Mouse (Mus musculus) ES-E14 (cell line): Measurements from ENCODE around the gene Cdr2. TPM values are rescaled to one million over a fixed set of nuclear protein-coding genes. Genes with fewer than 3 reads are reported as not detected.

Experiments
- DNase-seq: peaks from one replicate; pipeline ENCODE4 v3.0.0-alpha.2; 2013; ENCODE audit warnings: low read depth, low spot score
- H3K27ac ChIP-seq: 2 replicates; pipeline ENCODE4 v1.5.1; 2012; ENCODE audit warnings: low read depth, mild to moderate bottlenecking, low read length, moderate library complexity, mixed read lengths; ENCODE audit not compliant: poor library complexity, insufficient read depth, severe bottlenecking
- H3K36me3 ChIP-seq: 2 replicates; pipeline ENCODE4 v1.6.1; 2012; ENCODE audit warnings: mild to moderate bottlenecking, low read length, moderate library complexity, mixed read lengths; ENCODE audit not compliant: control insufficient read depth, poor library complexity, insufficient read depth, severe bottlenecking
- H3K4me1 ChIP-seq, 2 experiments: fragments of 150-350 bp in 1 of 2; sonication (generic) in 1 of 2; 2 replicates each; pipeline ENCODE4 v1.6.1; 2012; ENCODE audit warnings: low read length in 2 of 2, mild to moderate bottlenecking in 1 of 2, mixed read lengths in 1 of 2; ENCODE audit not compliant: control insufficient read depth in 2 of 2, insufficient read depth in 2 of 2, poor library complexity in 1 of 2
- H3K4me3 ChIP-seq, 2 experiments: fragments of 150-350 bp in 1 of 2; sonication (generic) in 1 of 2; 2 replicates each; pipeline ENCODE4 v1.5.1; 2012; ENCODE audit warnings: low read length in 2 of 2, low read depth in 1 of 2, mild to moderate bottlenecking in 1 of 2, mixed read lengths in 1 of 2; ENCODE audit not compliant: insufficient read depth in 1 of 2, poor library complexity in 1 of 2, severe bottlenecking in 1 of 2
- H3K9ac ChIP-seq: 2 replicates; pipeline ENCODE4 v1.6.1; 2012; ENCODE audit warnings: low read depth, mild to moderate bottlenecking, low read length, mixed read lengths; ENCODE audit not compliant: poor library complexity, insufficient read depth, severe bottlenecking
- H3K9me3 ChIP-seq: fragments of 150-350 bp; sonication (generic); 2 replicates; pipeline ENCODE4 v1.6.1; 2012; ENCODE audit warnings: low read depth, mild to moderate bottlenecking, low read length; ENCODE audit not compliant: control insufficient read depth, insufficient read depth
- CHD2 ChIP-seq: IDR thresholded peaks from 2 replicates; pipeline ENCODE4 v1.6.1; 2014; ENCODE audit warnings: mild to moderate bottlenecking, low read depth, low read length, inconsistent platforms
- HCFC1 ChIP-seq: IDR thresholded peaks from 2 replicates; pipeline ENCODE4 v1.6.1; 2012; ENCODE audit warnings: low read length, inconsistent platforms, borderline replicate concordance; ENCODE audit not compliant: insufficient read depth
- MAFK ChIP-seq: IDR thresholded peaks from 2 replicates; pipeline ENCODE4 v1.6.1; 2014; ENCODE audit warnings: mild to moderate bottlenecking, low read depth, low read length, inconsistent platforms; ENCODE audit not compliant: insufficient read depth
- ZC3H11A ChIP-seq: IDR thresholded peaks from 2 replicates; pipeline ENCODE4 v1.6.1; 2012; ENCODE audit warnings: low read depth, mild to moderate bottlenecking, inconsistent platforms, low read length, borderline replicate concordance
- ZNF384 ChIP-seq: IDR thresholded peaks from 2 replicates; pipeline ENCODE4 v1.6.1; 2012; ENCODE audit warnings: low read depth, low read length, inconsistent platforms
- in situ Hi-C, 2 experiments: fragments of 600-800 bp; cut with MboI; formaldehyde crosslinking; loops; one replicate each; pipeline ENCODE4 v1.15.1; 2025; ENCODE audit warnings: low sequenced_read_pairs in 2 of 2, inconsistent platforms in 1 of 2; ENCODE audit not compliant: unreplicated experiment in 2 of 2
- total RNA-seq: library from RNA; depleted of rRNA; stranded (reverse); fragments of 300-350 nt; gene quantifications from 2 replicates; pipeline ENCODE4 v1.2.3, GENCODE M21; 2012

Gene Cdr2
- total RNA-seq, 1 experiment, result 25.9 TPM

DNA sequence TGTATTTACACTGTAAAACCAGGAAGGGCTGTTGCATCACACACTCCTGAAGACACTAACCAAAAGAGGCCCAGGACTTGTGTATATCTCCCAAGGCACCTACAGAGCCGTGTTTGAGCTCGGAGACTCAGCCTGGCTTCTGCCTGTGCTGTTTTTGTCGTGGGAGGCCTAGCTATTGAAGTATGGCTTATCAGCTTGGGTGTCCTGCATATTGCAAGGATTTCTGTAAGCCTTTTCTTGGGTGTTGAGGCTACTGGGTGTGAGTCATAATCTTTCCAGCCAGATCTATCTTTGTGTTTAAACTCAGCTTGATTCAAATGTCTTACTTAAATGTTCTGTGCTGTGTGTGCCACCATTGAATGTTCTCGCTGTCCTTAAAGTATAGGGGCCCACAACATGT lies 45.6 kb downstream of the Cdr2 start:
- in situ Hi-C loops, result no loop called here
- no peak for TF ChIP-seq HCFC1
- H3K36me3 ChIP-seq, result peaks cover 79% of the 10 kb centered on the region
- H3K9me3 ChIP-seq, result no peaks in the 10 kb centered on the region
- DNase-seq, result no peak
- H3K9ac ChIP-seq, result no peak overlapping the region
- no peak overlapping the region for H3K27ac ChIP-seq
- no peak overlapping the region for H3K4me3 ChIP-seq
- peaks cover 0 to 9% of the 10 kb centered on the region in 2 experiments; a peak in 2 of 4 replicates for H3K4me1 ChIP-seq

DNA sequence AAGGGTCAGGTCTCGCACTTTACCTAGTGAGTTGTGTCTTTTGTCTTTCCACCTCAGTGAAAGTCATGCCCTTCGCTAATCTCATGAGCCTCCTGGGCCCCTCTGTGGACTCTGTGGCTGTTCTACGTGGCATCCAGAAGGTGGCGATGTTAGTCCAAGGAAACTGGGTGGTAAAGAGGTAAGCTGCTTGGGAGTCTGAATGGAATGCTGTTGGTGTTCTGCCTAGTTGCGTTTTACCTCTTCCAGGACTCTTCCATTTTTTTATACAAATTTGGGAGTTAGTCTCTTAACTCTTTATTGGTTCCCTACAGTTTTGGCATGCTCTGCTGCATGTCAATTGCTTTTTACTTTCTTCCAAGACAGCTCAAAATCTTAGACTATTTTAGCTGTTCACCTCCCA lies 47.4 kb downstream of the Cdr2 start:
- no peak for TF ChIP-seq CHD2
- TF ChIP-seq ZNF384, result no peak
- no peak for TF ChIP-seq HCFC1
- TF ChIP-seq MAFK, result no peak
- no peak for TF ChIP-seq ZC3H11A
- Histone ChIP-seq H3K9me3 (no peaks in the 10 kb centered on the region), H3K4me1 (peaks cover 0 to 6% of the 10 kb centered on the region in 2 experiments; a peak in 2 of 4 replicates), H3K27ac (no peak overlapping the region), H3K4me3 (no peak overlapping the region), H3K36me3 (peaks cover 76% of the 10 kb centered on the region), H3K9ac (no peak overlapping the region)
- in situ Hi-C loops, result no loop called here
- peak; percentile 52 for DNase-seq

DNA sequence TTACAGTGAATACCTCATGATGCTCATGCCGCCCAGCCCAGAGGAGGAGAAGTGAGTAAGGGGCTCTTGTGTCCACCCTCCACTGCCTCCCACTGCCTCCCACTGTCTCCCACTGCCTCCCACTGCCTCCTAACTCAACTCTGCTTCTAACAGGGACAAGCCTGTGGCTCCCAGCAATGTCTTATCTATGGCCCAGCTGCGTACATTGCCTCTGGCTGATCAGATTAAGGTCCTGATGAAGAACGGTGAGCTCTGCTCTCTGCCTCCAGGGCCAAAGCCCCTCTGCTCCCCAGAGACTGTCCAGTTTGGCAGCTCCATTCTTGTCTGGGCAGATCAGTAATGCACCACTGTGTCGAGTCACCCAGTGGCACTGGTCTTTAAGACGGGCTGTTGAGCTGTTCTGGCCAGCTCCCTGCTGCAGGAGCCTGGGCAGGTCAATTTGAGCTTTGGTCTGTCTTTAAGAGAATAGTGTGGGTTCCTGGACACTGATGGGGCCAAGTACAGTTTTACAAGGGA lies 48.4 kb downstream of the Cdr2 start:
- DNase-seq, result no peak
- in situ Hi-C loops, result no loop called here
- H3K4me1 ChIP-seq, result peaks cover 0 to 6% of the 10 kb centered on the region in 2 experiments; a peak in 2 of 4 replicates
- H3K36me3 ChIP-seq, result peaks cover 72% of the 10 kb centered on the region
- H3K4me3 ChIP-seq, result no peak overlapping the region
- H3K9ac ChIP-seq, result no peak overlapping the region
- no peak overlapping the region for H3K27ac ChIP-seq
- H3K9me3 ChIP-seq, result no peaks in the 10 kb centered on the region
- no peak for TF ChIP-seq ZC3H11A
- no peak for TF ChIP-seq HCFC1
- TF ChIP-seq CHD2, result no peak

DNA sequence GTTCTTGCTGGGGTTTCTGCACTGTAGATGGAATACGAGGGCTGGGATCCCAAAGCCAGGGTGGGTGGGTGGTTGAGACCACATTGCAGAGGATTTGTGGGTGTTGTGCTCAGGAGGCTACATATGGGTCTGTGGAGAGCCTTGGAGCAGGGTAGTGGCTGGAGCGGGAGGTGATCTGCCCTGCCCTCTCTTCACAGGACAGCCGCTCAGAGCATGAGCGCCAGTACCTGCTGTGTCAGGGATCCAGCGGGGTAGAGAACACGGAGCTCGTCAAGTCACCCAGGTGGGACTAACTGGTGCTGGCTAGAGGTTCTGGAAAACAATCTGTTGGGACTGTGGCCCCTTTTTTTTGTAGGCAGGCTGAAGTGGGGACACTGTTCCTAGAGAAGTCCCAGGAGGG lies 49.0 kb downstream of the Cdr2 start:
- Histone ChIP-seq H3K4me1 (peaks cover 0 to 6% of the 10 kb centered on the region in 2 experiments; a peak in 2 of 4 replicates), H3K9me3 (no peaks in the 10 kb centered on the region), H3K4me3 (no peak overlapping the region), H3K36me3 (peaks cover 70% of the 10 kb centered on the region), H3K27ac (no peak overlapping the region), H3K9ac (no peak overlapping the region)
- in situ Hi-C loops, result no loop called here
- no peak for DNase-seq
- TF ChIP-seq CHD2, result no peak
- TF ChIP-seq HCFC1, result no peak
- no peak for TF ChIP-seq ZC3H11A
- TF ChIP-seq MAFK, result no peak
- TF ChIP-seq ZNF384, result no peak

DNA sequence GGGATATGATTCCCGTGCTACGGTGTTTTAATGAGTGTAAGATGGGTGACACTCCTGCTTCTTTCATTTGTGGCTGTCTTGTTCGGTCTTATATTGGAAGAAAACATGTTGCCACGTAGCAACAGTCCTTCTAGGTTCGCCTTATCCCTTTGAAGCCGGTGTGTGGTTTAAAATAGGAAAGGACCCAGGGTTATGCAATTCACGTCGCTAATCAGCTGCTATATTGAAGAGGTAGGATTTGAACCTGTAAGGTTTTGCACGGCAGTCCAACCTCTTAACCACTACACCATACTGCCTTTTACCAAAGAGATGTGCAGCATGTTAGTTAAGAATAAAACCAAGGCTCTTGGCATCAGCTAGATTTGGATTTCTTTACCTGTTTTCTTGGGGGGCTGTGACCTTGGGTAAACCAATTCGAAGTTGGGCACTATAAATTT lies 63.6 kb downstream of the Cdr2 start:
- peak; percentile 54 for DNase-seq
- H3K9me3 ChIP-seq, result no peaks in the 10 kb centered on the region

More for the DNA sequence above, 63.6 kb downstream of the Cdr2 start:
- H3K4me1 ChIP-seq, result peaks cover 2 to 11% of the 10 kb centered on the region in 2 experiments; a peak in 2 of 4 replicates
- peaks cover 7% of the 10 kb centered on the region; the same call in 1 of the 2 replicates for H3K36me3 ChIP-seq
- H3K4me3 ChIP-seq, result peak overlapping the region; percentile 77 to 80
- TF ChIP-seq MAFK, result peak; percentile 49; the same call in 1 of the 2 replicates
- TF ChIP-seq ZC3H11A, result no peak
- H3K27ac ChIP-seq, result no peak overlapping the region
- in situ Hi-C loops, result loop anchor here in 1 of 2 experiments (10.0 kb wide), 1 partner anchor 74 kb away; the partner anchor contains the start of gene Eef2k
- H3K9ac ChIP-seq, result peak overlapping the region; percentile 90; the same call in 1 of the 2 replicates
